Comparison of ENCODE assay signal across 25 mouse cellular contexts in genomic region chr6:64754515-64754914, GRCm38 (mm10). TPM values are rescaled to one million over a fixed set of nuclear protein-coding genes. Genes with fewer than 3 reads are reported as not detected.
A peak's percentile ranks its signal among the peaks of the same experiment; 100 is the strongest.
DNase-seq lines count a peak whose midpoint lies in the region; ATAC-seq and TF ChIP-seq lines count a peak whose summit lies in the region.
"Had no signal": no experiment of that assay in that cellular context is flagged by ENCODE, and none has a peak within 500 bp of the region (broad histone marks: within the 10 kb centered on the region; RNA-seq: fewer than 3 reads in every experiment).

No protein-coding gene starts in this region.

- no peak for DNase-seq in gastrocnemius, postnatal 4 days (ENCODE audit: low spot score in 2 of 2)
- no peak for DNase-seq in frontal cortex, adult 2 months (ENCODE audit: extremely low spot score in 1 of 2, low spot score in 1 of 2)
- no peak for DNase-seq in gastrocnemius, postnatal 10 days
- DNase-seq: adrenal gland, adult 2 months; adrenal gland, postnatal 10 days; adrenal gland, postnatal 25 days; cerebellum, adult 11 months; cerebellum, adult 18-20 months; cerebellum, adult 8-10 months; cerebellum, adult 9-11 months; cerebellum, postnatal 14 days; cerebellum, postnatal 36 days; embryo, embryonic 11 days had no signal

- no peak for TF ChIP-seq CTCF in intestine, postnatal 0 days (IDR thresholded peaks at IDR 0.05; ENCODE audit: low read depth)

- H3K4me3 ChIP-seq in intestine, embryonic 15.5 days (replicated peaks) = no peak overlapping the region
- H3K4me3 ChIP-seq in intestine, postnatal 0 days (ENCODE audit: low read depth, low read length) = no peak overlapping the region
- H3K4me3 ChIP-seq: embryonic facial prominence, embryonic 13.5 days; embryonic facial prominence, embryonic 15.5 days; erythroblast, embryonic 14.5 days; forebrain, embryonic 10.5 days; forebrain, embryonic 12.5 days had no signal

- peak; percentile 84 for ATAC-seq in intestine, embryonic 15.5 days
- ATAC-seq in intestine, postnatal 0 days = peak; percentile 80
- ATAC-seq: forebrain, embryonic 14.5 days; forebrain, embryonic 16.5 days had no signal

- H3K9me3 ChIP-seq in intestine, embryonic 15.5 days = no peaks in the 10 kb centered on the region
- H3K9me3 ChIP-seq in intestine, postnatal 0 days (ENCODE audit: control insufficient read depth) = no peaks in the 10 kb centered on the region
- H3K9me3 ChIP-seq: embryonic facial prominence, embryonic 13.5 days; embryonic facial prominence, embryonic 15.5 days; forebrain, embryonic 10.5 days; forebrain, embryonic 12.5 days had no signal

- H3K27me3 ChIP-seq in intestine, embryonic 15.5 days (replicated peaks) = no peaks in the 10 kb centered on the region
- no peaks in the 10 kb centered on the region for H3K27me3 ChIP-seq in intestine, postnatal 0 days (replicated peaks; ENCODE audit: control insufficient read depth, insufficient read depth, low read length)
- H3K27me3 ChIP-seq: embryonic facial prominence, embryonic 13.5 days; embryonic facial prominence, embryonic 15.5 days; forebrain, embryonic 12.5 days had no signal

- no peak overlapping the region for H3K9ac ChIP-seq in intestine, embryonic 15.5 days
- H3K9ac ChIP-seq in intestine, postnatal 0 days (ENCODE audit: low read depth, low read length) = no peak overlapping the region
- H3K9ac ChIP-seq: embryonic facial prominence, embryonic 13.5 days; embryonic facial prominence, embryonic 15.5 days; forebrain, embryonic 12.5 days had no signal

- no peaks in the 10 kb centered on the region for H3K4me1 ChIP-seq in intestine, embryonic 15.5 days (replicated peaks)
- no peaks in the 10 kb centered on the region for H3K4me1 ChIP-seq in intestine, postnatal 0 days (replicated peaks; ENCODE audit: control insufficient read depth, insufficient read depth, low read length)
- H3K4me1 ChIP-seq: embryonic facial prominence, embryonic 13.5 days; embryonic facial prominence, embryonic 15.5 days; forebrain, embryonic 10.5 days; forebrain, embryonic 12.5 days had no signal

- no peak overlapping the region for H3K4me2 ChIP-seq in intestine, embryonic 15.5 days (replicated peaks)
- no peak overlapping the region for H3K4me2 ChIP-seq in intestine, postnatal 0 days (replicated peaks; ENCODE audit: low read depth)
- H3K4me2 ChIP-seq: embryonic facial prominence, embryonic 13.5 days; embryonic facial prominence, embryonic 15.5 days; forebrain, embryonic 12.5 days had no signal

- H3K27ac ChIP-seq in intestine, embryonic 15.5 days = 0 out of 2 replicates have a peak overlapping the region, but pooled peaks have one; percentile 17
- H3K27ac ChIP-seq in intestine, postnatal 0 days (ENCODE audit: low read depth, low read length) = no peak overlapping the region
- H3K27ac ChIP-seq: embryonic facial prominence, embryonic 13.5 days; embryonic facial prominence, embryonic 15.5 days; forebrain, embryonic 10.5 days; forebrain, embryonic 12.5 days had no signal

- WGBS in intestine, embryonic 15.5 days = 50% methylated on average over 2 of the region's 2 CpGs
- WGBS in intestine, postnatal 0 days = 35% methylated on average over 2 of the region's 2 CpGs

- H3K36me3 ChIP-seq in intestine, embryonic 15.5 days = no peaks in the 10 kb centered on the region
- H3K36me3 ChIP-seq in intestine, postnatal 0 days (ENCODE audit: control insufficient read depth, insufficient read depth) = no peaks in the 10 kb centered on the region
- H3K36me3 ChIP-seq: embryonic facial prominence, embryonic 13.5 days; embryonic facial prominence, embryonic 15.5 days; forebrain, embryonic 10.5 days; forebrain, embryonic 12.5 days had no signal

RNA-seq across cellular contexts. Expression of gene Atoh1, which starts 25.6 kb away (rescaled TPM):
- polyA plus RNA-seq in intestine, embryonic 15.5 days (2015; fragmentation: Nextera tagmentation; extraction: Ambion mirVana) = 8.6 and 8.7 TPM in 2 replicates
- polyA plus RNA-seq in intestine, postnatal 0 days (2015; fragmentation: Nextera tagmentation; extraction: Ambion mirVana) = 5.2 and 8.4 TPM in 2 replicates
- total RNA-seq in gastrocnemius, postnatal 4 days (2021) = not detected
- not detected in 2 replicates for polyA plus RNA-seq in frontal cortex, adult 2 months (2012; rRNA removed)
- not detected for total RNA-seq in gastrocnemius, postnatal 10 days (2021)
- total RNA-seq: adrenal gland, adult 2 months; adrenal gland, postnatal 25 days; common myeloid progenitor, adult 5-6 weeks; MEL had no signal
- polyA plus RNA-seq: C2C12; erythroblast, embryonic 14.5 days; forebrain, embryonic 10.5 days; forebrain, embryonic 12.5 days; forebrain, embryonic 14.5 days; forebrain, embryonic 16.5 days had no signal
